Mouse (Mus musculus): ENCODE results near the gene Uqcrq. TPM values are rescaled to one million over a fixed set of nuclear protein-coding genes. Genes with fewer than 3 reads are reported as not detected.

Uqcrq gene
- polyA plus RNA-seq, 1 experiment from 2014 or later = 612 TPM

Small RNAs within 50 kb of the gene (microRNA-seq; reads per million reads assigned to microRNA genes)
- gene Mir6920 = not detected

Other genes starting within 250 kb of the Uqcrq start
- 127 and 136 TPM in 2 replicates for gene Hspa4, start 130.4 kb downstream of the Uqcrq start, polyA plus RNA-seq (2016; fragmentation: Nextera tagmentation; extraction: Ambion mirVana)
- gene Zcchc10, start 106.2 kb downstream of the Uqcrq start, polyA plus RNA-seq (2016; fragmentation: Nextera tagmentation; extraction: Ambion mirVana) = 24.1 and 27.7 TPM in 2 replicates
- gene Aff4, start 80.0 kb downstream of the Uqcrq start, polyA plus RNA-seq (2016; fragmentation: Nextera tagmentation; extraction: Ambion mirVana) = 31.5 and 33.5 TPM in 2 replicates
- gene Leap2, start 7.7 kb downstream of the Uqcrq start, polyA plus RNA-seq (2016; fragmentation: Nextera tagmentation; extraction: Ambion mirVana) = 0.32 TPM in 1 of 2 replicates, not detected in the other
- gene Gdf9, start 192 bp upstream of the Uqcrq start, polyA plus RNA-seq (2016; fragmentation: Nextera tagmentation; extraction: Ambion mirVana) = 1.1 and 2.0 TPM in 2 replicates
- gene Gm10447, start 26.3 kb upstream of the Uqcrq start, polyA plus RNA-seq (2016; fragmentation: Nextera tagmentation; extraction: Ambion mirVana) = not detected in 2 replicates
- 1.2 and 1.7 TPM in 2 replicates for gene Shroom1, start 26.4 kb upstream of the Uqcrq start, polyA plus RNA-seq (2016; fragmentation: Nextera tagmentation; extraction: Ambion mirVana)
- not detected in 2 replicates for gene Gm9837, start 39.6 kb upstream of the Uqcrq start, polyA plus RNA-seq (2016; fragmentation: Nextera tagmentation; extraction: Ambion mirVana)
- gene Gm9945, start 49.3 kb upstream of the Uqcrq start, polyA plus RNA-seq (2016; fragmentation: Nextera tagmentation; extraction: Ambion mirVana) = 0.30 TPM in 1 of 2 replicates, not detected in the other
- 0.46 and 0.97 TPM in 2 replicates for gene Sowaha, start 49.4 kb upstream of the Uqcrq start, polyA plus RNA-seq (2016; fragmentation: Nextera tagmentation; extraction: Ambion mirVana)
- 22.7 and 22.9 TPM in 2 replicates for gene Sept8, start 88.4 kb upstream of the Uqcrq start, polyA plus RNA-seq (2016; fragmentation: Nextera tagmentation; extraction: Ambion mirVana)
- gene Kif3a, start 136.5 kb upstream of the Uqcrq start, polyA plus RNA-seq (2016; fragmentation: Nextera tagmentation; extraction: Ambion mirVana) = 78.4 and 82.2 TPM in 2 replicates
- gene Il4, start 187.8 kb upstream of the Uqcrq start, polyA plus RNA-seq (2016; fragmentation: Nextera tagmentation; extraction: Ambion mirVana) = 0.77 and 0.96 TPM in 2 replicates
- not detected in 2 replicates for gene Il13, start 203.9 kb upstream of the Uqcrq start, polyA plus RNA-seq (2016; fragmentation: Nextera tagmentation; extraction: Ambion mirVana)

All from forebrain, embryonic 10.5 days (tissue).